Mouse (Mus musculus): ENCODE measurements around the gene Plekhj1. TPM values are rescaled to one million over a fixed set of nuclear protein-coding genes. Genes with fewer than 3 reads are reported as not detected.

Gene Plekhj1
- polyA plus RNA-seq, 1 experiment from 2014 or later: 197 TPM

MicroRNAs encoded within 50 kb of the gene (microRNA counts, 519-probe panel; counts per million panel counts)
- microRNA mmu-miR-1982: 341 counts per million, percentile 65 among the panel's probes with 10 or more counts

Small RNA genes within 50 kb of the gene (microRNA-seq; reads per million reads assigned to microRNA genes)
- 3.0 reads per million, percentile 2 among the genes with 10 or more reads in this experiment for gene Mir1982

Other genes with a start within 250 kb of the Plekhj1 start
- 32.8 and 34.8 TPM in 2 replicates for gene Rexo1, start 237.1 kb downstream of the Plekhj1 start, polyA plus RNA-seq (2016; fragmentation: Nextera tagmentation; extraction: Ambion mirVana)
- gene Klf16, start 221.3 kb downstream of the Plekhj1 start, polyA plus RNA-seq (2016; fragmentation: Nextera tagmentation; extraction: Ambion mirVana): 7.4 and 7.5 TPM in 2 replicates
- 71.8 and 75.5 TPM in 2 replicates for gene Abhd17a, start 208.3 kb downstream of the Plekhj1 start, polyA plus RNA-seq (2016; fragmentation: Nextera tagmentation; extraction: Ambion mirVana)
- gene Scamp4, start 195.8 kb downstream of the Plekhj1 start, polyA plus RNA-seq (2016; fragmentation: Nextera tagmentation; extraction: Ambion mirVana): 91.5 and 93.0 TPM in 2 replicates
- gene Adat3, start 195.7 kb downstream of the Plekhj1 start, polyA plus RNA-seq (2016; fragmentation: Nextera tagmentation; extraction: Ambion mirVana): 10.7 and 11.9 TPM in 2 replicates
- gene Gm49322, start 192.6 kb downstream of the Plekhj1 start, polyA plus RNA-seq (2016; fragmentation: Nextera tagmentation; extraction: Ambion mirVana): 4.7 and 5.6 TPM in 2 replicates
- gene Csnk1g2, start 175.8 kb downstream of the Plekhj1 start, polyA plus RNA-seq (2016; fragmentation: Nextera tagmentation; extraction: Ambion mirVana): 123 and 133 TPM in 2 replicates
- gene Btbd2, start 141.6 kb downstream of the Plekhj1 start, polyA plus RNA-seq (2016; fragmentation: Nextera tagmentation; extraction: Ambion mirVana): 71.6 and 78.1 TPM in 2 replicates
- gene Mknk2, start 120.5 kb downstream of the Plekhj1 start, polyA plus RNA-seq (2016; fragmentation: Nextera tagmentation; extraction: Ambion mirVana): 91.0 and 100 TPM in 2 replicates
- gene Mob3a, start 96.6 kb downstream of the Plekhj1 start, polyA plus RNA-seq (2016; fragmentation: Nextera tagmentation; extraction: Ambion mirVana): 53.9 and 54.7 TPM in 2 replicates
- 7.7 and 10.9 TPM in 2 replicates for gene Izumo4, start 96.4 kb downstream of the Plekhj1 start, polyA plus RNA-seq (2016; fragmentation: Nextera tagmentation; extraction: Ambion mirVana)
- gene Ap3d1, start 56.4 kb downstream of the Plekhj1 start, polyA plus RNA-seq (2016; fragmentation: Nextera tagmentation; extraction: Ambion mirVana): 58.2 and 58.7 TPM in 2 replicates
- gene Dot1l, start 43.4 kb downstream of the Plekhj1 start, polyA plus RNA-seq (2016; fragmentation: Nextera tagmentation; extraction: Ambion mirVana): 20.8 and 21.7 TPM in 2 replicates
- gene Sf3a2, start 428 bp downstream of the Plekhj1 start, polyA plus RNA-seq (2016; fragmentation: Nextera tagmentation; extraction: Ambion mirVana): 110 and 118 TPM in 2 replicates
- gene Amh, start 6.6 kb upstream of the Plekhj1 start, polyA plus RNA-seq (2016; fragmentation: Nextera tagmentation; extraction: Ambion mirVana): 0.09 TPM in 2 replicates
- gene Jsrp1, start 14.9 kb upstream of the Plekhj1 start, polyA plus RNA-seq (2016; fragmentation: Nextera tagmentation; extraction: Ambion mirVana): 0.40 and 0.65 TPM in 2 replicates
- 2,273 and 2,281 TPM in 2 replicates for gene Oaz1, start 28.0 kb upstream of the Plekhj1 start, polyA plus RNA-seq (2016; fragmentation: Nextera tagmentation; extraction: Ambion mirVana)
- gene Lingo3, start 45.4 kb upstream of the Plekhj1 start, polyA plus RNA-seq (2016; fragmentation: Nextera tagmentation; extraction: Ambion mirVana): 1.5 and 2.0 TPM in 2 replicates
- 351 and 360 TPM in 2 replicates for gene Lsm7, start 56.6 kb upstream of the Plekhj1 start, polyA plus RNA-seq (2016; fragmentation: Nextera tagmentation; extraction: Ambion mirVana)
- 43.9 and 44.9 TPM in 2 replicates for gene Sppl2b, start 56.6 kb upstream of the Plekhj1 start, polyA plus RNA-seq (2016; fragmentation: Nextera tagmentation; extraction: Ambion mirVana)
- 0.05 TPM in 1 of 2 replicates, not detected in the other for gene Tmprss9, start 73.2 kb upstream of the Plekhj1 start, polyA plus RNA-seq (2016; fragmentation: Nextera tagmentation; extraction: Ambion mirVana)
- gene Timm13, start 102.3 kb upstream of the Plekhj1 start, polyA plus RNA-seq (2016; fragmentation: Nextera tagmentation; extraction: Ambion mirVana): 395 and 401 TPM in 2 replicates
- gene Lmnb2, start 119.6 kb upstream of the Plekhj1 start, polyA plus RNA-seq (2016; fragmentation: Nextera tagmentation; extraction: Ambion mirVana): 85.6 and 89.5 TPM in 2 replicates
- gene Gadd45b, start 131.4 kb upstream of the Plekhj1 start, polyA plus RNA-seq (2016; fragmentation: Nextera tagmentation; extraction: Ambion mirVana): 5.9 and 6.3 TPM in 2 replicates
- 6.3 and 6.9 TPM in 2 replicates for gene Gng7, start 216.3 kb upstream of the Plekhj1 start, polyA plus RNA-seq (2016; fragmentation: Nextera tagmentation; extraction: Ambion mirVana)
- 2.1 and 2.5 TPM in 2 replicates for gene Diras1, start 227.0 kb upstream of the Plekhj1 start, polyA plus RNA-seq (2016; fragmentation: Nextera tagmentation; extraction: Ambion mirVana)
- gene Slc39a3, start 238.8 kb upstream of the Plekhj1 start, polyA plus RNA-seq (2016; fragmentation: Nextera tagmentation; extraction: Ambion mirVana): 15.7 and 15.8 TPM in 2 replicates

Data from forebrain, embryonic 10.5 days (tissue).